Mouse (Mus musculus) embryonic facial prominence, embryonic 12.5 days (tissue): Measurements from ENCODE around the gene Pou3f1. TPM values are rescaled to one million over a fixed set of nuclear protein-coding genes. Genes with fewer than 3 reads are reported as not detected.
A peak's percentile ranks its signal among the peaks of the same experiment; 100 is the strongest.

Experiments used
- ATAC-seq: fragments of 200-750 bp; cut with Nextera tagmentation; 2 replicates; pipeline ENCODE4 v1.8.0; 2017; ENCODE audit not compliant: insufficient number of reproducible peaks, insufficient read depth, low FRiP score, low TSS enrichment
- H3K27ac ChIP-seq: fragments of 300-500 bp; sonication (generic); 2 replicates; pipeline ENCODE4 v1.5.1; 2016; ENCODE audit warnings: mild to moderate bottlenecking
- H3K27me3 ChIP-seq: fragments of 300-500 bp; sonication (generic); 2 replicates; pipeline ENCODE4 v1.6.1; 2016; ENCODE audit warnings: mild to moderate bottlenecking, moderate library complexity
- H3K36me3 ChIP-seq: fragments of 300-500 bp; sonication (generic); 2 replicates; pipeline ENCODE4 v1.6.1; 2016; ENCODE audit warnings: mild to moderate bottlenecking
- H3K4me1 ChIP-seq: fragments of 300-500 bp; sonication (generic); 2 replicates; pipeline ENCODE4 v1.6.1; 2016
- H3K4me2 ChIP-seq: fragments of 300-500 bp; sonication (generic); replicated peaks from 2 replicates; pipeline ENCODE4 v1.6.1; 2016; ENCODE audit warnings: mild to moderate bottlenecking, moderate library complexity
- H3K4me3 ChIP-seq: fragments of 300-500 bp; sonication (generic); 2 replicates; pipeline ENCODE4 v1.5.1; 2016; ENCODE audit warnings: mild to moderate bottlenecking
- H3K9ac ChIP-seq: fragments of 300-500 bp; sonication (generic); 2 replicates; pipeline ENCODE4 v1.6.1; 2016; ENCODE audit warnings: mild to moderate bottlenecking, moderate library complexity
- H3K9me3 ChIP-seq: fragments of 300-500 bp; sonication (generic); 2 replicates; pipeline ENCODE4 v1.6.1; 2016; ENCODE audit warnings: mild to moderate bottlenecking, moderate library complexity
- WGBS: fragments of 180-500 bp; shearing (Covaris S2); methylation state at CpG from one replicate; pipeline ENCODE4 v1.1.7; 2016; 5-methylcytosine and 5-hydroxymethylcytosine counted together
- polyA plus RNA-seq: library from polyadenylated mRNA; unstranded; fragments of >200 nt; fragmentation: Nextera tagmentation; extraction: Ambion mirVana; gene quantifications from 2 replicates; pipeline ENCODE4 v1.2.1, GENCODE M21; 2016

The Pou3f1 gene
- 2.9 and 3.6 TPM in 2 replicates for polyA plus RNA-seq

GRCm38 (mm10) chr4:124656518-124656853, at the start of gene Pou3f1:
TSS of gene Pou3f1 (plus strand) at chr4:124656807.
- ATAC-seq, result 0 out of 2 replicates have a peak, but pooled peaks have one; percentile 1
- H3K4me2 ChIP-seq, result peak within 1 kb of the TSS; percentile 97
- H3K4me1 ChIP-seq, result peaks cover 34% of the 10 kb centered on the region
- H3K36me3 ChIP-seq, result no peaks in the 10 kb centered on the region
- H3K27me3 ChIP-seq, result peaks cover 78% of the 10 kb centered on the region
- peak within 1 kb of the TSS; percentile 65 for H3K4me3 ChIP-seq
- H3K27ac ChIP-seq, result no peak within 1 kb of the TSS
- H3K9ac ChIP-seq, result peak within 1 kb of the TSS; percentile 49
- under 1% methylated on average over 15 of the region's 15 CpGs for WGBS
- H3K9me3 ChIP-seq, result no peaks in the 10 kb centered on the region

- no peak overlapping the region for H3K4me3 ChIP-seq
- no peaks in the 10 kb centered on the region for H3K36me3 ChIP-seq
- H3K27me3 ChIP-seq, result peaks cover 15% of the 10 kb centered on the region
- ATAC-seq, result no peak
- WGBS, result 62% methylated on average over 8 of the region's 8 CpGs
- no peak overlapping the region for H3K27ac ChIP-seq
- no peak overlapping the region for H3K9ac ChIP-seq
- no peaks in the 10 kb centered on the region for H3K9me3 ChIP-seq
- no peaks in the 10 kb centered on the region; the same call in 1 of the 2 replicates for H3K4me1 ChIP-seq
- no peak overlapping the region for H3K4me2 ChIP-seq
These were observed 49.4 kb upstream of the Pou3f1 start for GRCm38 (mm10) chr4:124607166-124607565.

- Histone ChIP-seq H3K9ac (no peak overlapping the region), H3K27me3 (peaks cover 1% of the 10 kb centered on the region; the same call in 1 of the 2 replicates), H3K27ac (no peak overlapping the region), H3K4me3 (no peak overlapping the region), H3K4me2 (no peak overlapping the region), H3K36me3 (no peaks in the 10 kb centered on the region), H3K9me3 (no peaks in the 10 kb centered on the region), H3K4me1 (0 out of 2 replicates have a peak, but pooled peaks cover 3% of the 10 kb centered on the region)
- WGBS, result 67% methylated on average over 2 of the region's 2 CpGs
- no peak for ATAC-seq
These were observed 46.5 kb upstream of the Pou3f1 start for GRCm38 (mm10) chr4:124610066-124610465.

GRCm38 (mm10) chr4:124610703-124611102, 45.9 kb upstream of the Pou3f1 start, which contains the start of gene 3100002H09Rik:
TSS of gene 3100002H09Rik (minus strand) at chr4:124610803.
- H3K4me1 ChIP-seq, result 0 out of 2 replicates have a peak, but pooled peaks cover 3% of the 10 kb centered on the region
- H3K9ac ChIP-seq, result no peak within 1 kb of the TSS
- H3K9me3 ChIP-seq, result no peaks in the 10 kb centered on the region
- no peak within 1 kb of the TSS for H3K27ac ChIP-seq
- H3K36me3 ChIP-seq, result no peaks in the 10 kb centered on the region
- H3K4me2 ChIP-seq, result no peak within 1 kb of the TSS
- 78% methylated on average over 2 of the region's 2 CpGs for WGBS
- ATAC-seq, result no peak
- H3K4me3 ChIP-seq, result no peak within 1 kb of the TSS
- H3K27me3 ChIP-seq, result 0 out of 2 replicates have a peak, but pooled peaks cover 5% of the 10 kb centered on the region

- 58% methylated on average over 4 of the region's 4 CpGs for WGBS
These were observed 44.8 kb upstream of the Pou3f1 start for GRCm38 (mm10) chr4:124611768-124612167.

GRCm38 (mm10) chr4:124614189-124614588, 42.4 kb upstream of the Pou3f1 start:
- WGBS, result 0% methylated on average over 1 of the region's 1 CpGs
- H3K4me3 ChIP-seq, result no peak overlapping the region
- H3K9me3 ChIP-seq, result no peaks in the 10 kb centered on the region
- H3K9ac ChIP-seq, result no peak overlapping the region
- H3K27me3 ChIP-seq, result 0 out of 2 replicates have a peak, but pooled peaks cover 5% of the 10 kb centered on the region
- H3K4me1 ChIP-seq, result peaks cover 20% of the 10 kb centered on the region
- no peak for ATAC-seq
- H3K36me3 ChIP-seq, result no peaks in the 10 kb centered on the region
- no peak overlapping the region for H3K27ac ChIP-seq
- H3K4me2 ChIP-seq, result no peak overlapping the region

More at GRCm38 (mm10) chr4:124611768-124612167, 44.8 kb upstream of the Pou3f1 start:
- Histone ChIP-seq H3K4me3 (no peak overlapping the region), H3K9me3 (no peaks in the 10 kb centered on the region), H3K27me3 (0 out of 2 replicates have a peak, but pooled peaks cover 5% of the 10 kb centered on the region), H3K9ac (no peak overlapping the region), H3K36me3 (no peaks in the 10 kb centered on the region), H3K4me1 (0 out of 2 replicates have a peak, but pooled peaks cover 8% of the 10 kb centered on the region), H3K27ac (no peak overlapping the region), H3K4me2 (no peak overlapping the region)
- no peak for ATAC-seq

GRCm38 (mm10) chr4:124615406-124615960, 41.1 kb upstream of the Pou3f1 start:
- Histone ChIP-seq H3K36me3 (no peaks in the 10 kb centered on the region), H3K27me3 (0 out of 2 replicates have a peak, but pooled peaks cover 5% of the 10 kb centered on the region), H3K4me3 (no peak overlapping the region), H3K9me3 (no peaks in the 10 kb centered on the region), H3K4me1 (peaks cover 20% of the 10 kb centered on the region), H3K4me2 (no peak overlapping the region), H3K27ac (no peak overlapping the region), H3K9ac (no peak overlapping the region)
- 53% methylated on average over 14 of the region's 14 CpGs for WGBS
- no peak for ATAC-seq

GRCm38 (mm10) chr4:124615986-124616385, 40.6 kb upstream of the Pou3f1 start:
- Histone ChIP-seq H3K27me3 (0 out of 2 replicates have a peak, but pooled peaks cover 5% of the 10 kb centered on the region), H3K9ac (no peak overlapping the region), H3K4me3 (no peak overlapping the region), H3K9me3 (no peaks in the 10 kb centered on the region), H3K4me2 (no peak overlapping the region), H3K27ac (no peak overlapping the region), H3K36me3 (no peaks in the 10 kb centered on the region), H3K4me1 (peaks cover 20% of the 10 kb centered on the region)
- WGBS, result 59% methylated on average over 9 of the region's 9 CpGs
- no peak for ATAC-seq

- 0 out of 2 replicates have a peak, but pooled peaks cover 5% of the 10 kb centered on the region for H3K27me3 ChIP-seq
- ATAC-seq, result no peak
- H3K4me2 ChIP-seq, result no peak overlapping the region
These were observed 40.0 kb upstream of the Pou3f1 start for GRCm38 (mm10) chr4:124616636-124617035.

GRCm38 (mm10) chr4:124618599-124618998, 38.0 kb upstream of the Pou3f1 start:
- no peaks in the 10 kb centered on the region for H3K36me3 ChIP-seq
- no peak overlapping the region for H3K27ac ChIP-seq
- WGBS, result 10% methylated on average over 16 of the region's 16 CpGs
- ATAC-seq, result no peak
- H3K9me3 ChIP-seq, result no peaks in the 10 kb centered on the region
- H3K4me2 ChIP-seq, result peak overlapping the region; percentile 32
- H3K27me3 ChIP-seq, result 0 out of 2 replicates have a peak, but pooled peaks cover 5% of the 10 kb centered on the region
- H3K4me3 ChIP-seq, result no peak overlapping the region
- H3K9ac ChIP-seq, result no peak overlapping the region
- H3K4me1 ChIP-seq, result peaks cover 20% of the 10 kb centered on the region

More at GRCm38 (mm10) chr4:124616636-124617035, 40.0 kb upstream of the Pou3f1 start:
- Histone ChIP-seq H3K4me1 (peaks cover 20% of the 10 kb centered on the region), H3K9me3 (no peaks in the 10 kb centered on the region), H3K9ac (no peak overlapping the region), H3K4me3 (no peak overlapping the region), H3K27ac (no peak overlapping the region), H3K36me3 (no peaks in the 10 kb centered on the region)
- 67% methylated on average over 1 of the region's 1 CpGs for WGBS

GRCm38 (mm10) chr4:124621406-124621805, 35.2 kb upstream of the Pou3f1 start:
- no peak overlapping the region for H3K9ac ChIP-seq
- H3K4me3 ChIP-seq, result no peak overlapping the region
- no peak overlapping the region for H3K27ac ChIP-seq
- ATAC-seq, result no peak
- no peaks in the 10 kb centered on the region for H3K27me3 ChIP-seq
- H3K36me3 ChIP-seq, result no peaks in the 10 kb centered on the region
- H3K9me3 ChIP-seq, result no peaks in the 10 kb centered on the region
- no peak overlapping the region for H3K4me2 ChIP-seq
- 62% methylated on average over 11 of the region's 11 CpGs for WGBS
- H3K4me1 ChIP-seq, result peaks cover 22% of the 10 kb centered on the region

GRCm38 (mm10) chr4:124622566-124622965, 34.0 kb upstream of the Pou3f1 start:
- no peaks in the 10 kb centered on the region for H3K36me3 ChIP-seq
- no peak overlapping the region for H3K4me3 ChIP-seq
- peaks cover 15% of the 10 kb centered on the region for H3K4me1 ChIP-seq
- no peak overlapping the region for H3K9ac ChIP-seq
- no peak for ATAC-seq
- H3K9me3 ChIP-seq, result no peaks in the 10 kb centered on the region
- no peak overlapping the region for H3K4me2 ChIP-seq
- H3K27ac ChIP-seq, result no peak overlapping the region
- no peaks in the 10 kb centered on the region for H3K27me3 ChIP-seq
- 86% methylated on average over 5 of the region's 5 CpGs for WGBS
